ENCODE assay signal across 16 mouse cellular contexts in the genomic region with DNA sequence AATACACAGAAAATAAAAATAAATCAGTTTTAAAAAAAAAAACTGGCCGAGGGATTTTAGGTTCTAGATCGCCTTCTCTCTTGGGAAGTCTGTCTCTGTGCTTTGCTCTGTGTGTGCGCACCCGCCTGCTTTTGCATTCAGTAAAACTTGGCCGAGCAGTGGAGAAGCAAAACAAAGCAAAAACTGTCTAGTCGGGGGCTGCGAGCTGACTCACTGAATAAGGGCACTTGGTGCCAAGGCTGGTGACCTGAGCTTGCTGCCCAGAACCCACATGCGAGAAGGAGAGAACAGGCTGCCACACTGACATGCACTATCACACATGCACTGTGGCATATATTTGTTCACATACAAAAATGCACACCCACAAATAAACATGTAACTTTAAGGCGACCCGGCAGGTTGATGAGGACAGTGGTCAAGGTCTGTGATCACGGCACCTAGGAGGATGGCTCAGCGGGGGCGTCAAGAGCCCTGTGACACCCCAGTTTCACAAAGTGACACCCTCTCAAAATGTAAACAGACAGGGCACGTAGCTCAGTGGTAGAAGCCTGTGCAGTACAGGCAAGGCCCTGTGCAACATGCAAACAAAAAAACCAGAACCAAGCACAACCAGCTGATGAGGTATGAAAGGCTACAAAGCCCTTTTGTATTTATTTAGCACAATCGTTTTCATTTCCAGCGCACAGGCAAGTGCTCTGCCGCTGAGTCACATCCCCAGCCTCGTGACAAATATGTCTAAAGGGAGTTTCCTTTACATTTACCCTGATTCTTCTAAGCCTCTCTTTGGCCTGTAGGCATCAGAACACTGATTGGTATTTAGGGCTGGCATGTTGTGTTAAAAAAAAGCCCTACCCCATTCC.
A peak's percentile ranks its signal among the peaks of the same experiment; 100 is the strongest.
DNase-seq lines count a peak whose midpoint lies in the region; TF ChIP-seq lines count a peak whose summit lies in the region.
"Had no signal": no experiment of that assay in that cellular context is flagged by ENCODE, and none has a peak within 500 bp of the region (broad histone marks: within the 10 kb centered on the region; RNA-seq: fewer than 3 reads in every experiment).

No protein-coding gene starts in this region.

- H3K79me3 ChIP-seq in C2C12 (ENCODE audit: low read depth), result no peaks in the 10 kb centered on the region

- H3K36me3 ChIP-seq in C2C12 (ENCODE audit: control insufficient read depth, insufficient read depth), result no peaks in the 10 kb centered on the region
- H3K36me3 ChIP-seq: lung, embryonic 15.5 days had no signal

- no peaks in the 10 kb centered on the region for H3K79me2 ChIP-seq in C2C12 (ENCODE audit: control insufficient read depth, insufficient read depth)

- no peak overlapping the region for H3ac ChIP-seq in C2C12 (ENCODE audit: control insufficient read depth, insufficient read length, low read depth)

- H3K4me3 ChIP-seq in C2C12 (ENCODE audit: insufficient read depth, poor library complexity, severe bottlenecking), result no peak overlapping the region
- H3K4me3 ChIP-seq: hindbrain, embryonic 12.5 days; liver, embryonic 12.5 days; lung, embryonic 15.5 days; midbrain, embryonic 13.5 days had no signal

- intact Hi-C loops in heart, postnatal 10 days (cut with DNase I), result no loop called here
- intact Hi-C loops in gastrocnemius, postnatal 14 days (cut with DNase I; ENCODE audit: low total_unique reads), result no loop called here

- TF ChIP-seq CTCF in C2C12 (IDR thresholded peaks at IDR 0.05; ENCODE audit: control insufficient read depth, insufficient read depth, insufficient read length), result no peak

- DNase-seq in layer of hippocampus, adult 11-12 months (ENCODE audit: low spot score), result peak; percentile 61
- no peak for DNase-seq in layer of hippocampus, postnatal 10 days (ENCODE audit: low spot score in 2 of 2)
- DNase-seq in 3134 (ENCODE audit: extremely low read depth, insufficient read length, low spot score), result peak; percentile 68
- peak; percentile 72 for DNase-seq in fibroblast of lung, adult 2 months (ENCODE audit: low read depth)
- no peak for DNase-seq in T-cell, adult 2 months (ENCODE audit: low spot score)
- no peak for DNase-seq in heart, postnatal 10 days
- DNase-seq in gastrocnemius, postnatal 14 days, result no peak
- DNase-seq: adrenal gland, postnatal 14 days; cerebellum, adult 9-11 months; left cerebral cortex, postnatal 4 days; thymus, postnatal 36 days had no signal

- H3K27me3 ChIP-seq in C2C12 (ENCODE audit: control insufficient read depth, insufficient read depth, insufficient read length), result no peaks in the 10 kb centered on the region
- H3K27me3 ChIP-seq: liver, embryonic 12.5 days; lung, embryonic 15.5 days had no signal

TF ChIP-seq in C2C12, 6 proteins besides CTCF, POLR2A, EP300 and RAD21:
- peak; percentile 42 for TF ChIP-seq USF1 (IDR thresholded peaks at IDR 0.05; ENCODE audit: low read depth)
- no peak for TF ChIP-seq FOSL1 (IDR thresholded peaks at IDR 0.05; ENCODE audit: insufficient read depth, low read length, poor library complexity, severe bottlenecking)

Comparison
In these comparisons a context has a peak if more than half of its experiments do, and no peak if none do; other contexts are left out.
1. DNase-seq: peak in layer of hippocampus, adult 11-12 months (single experiment), 3134 (single experiment) and fibroblast of lung, adult 2 months (single experiment); none in layer of hippocampus, postnatal 10 days (0 of 2), T-cell, adult 2 months (single experiment), heart, postnatal 10 days (0 of 2) and gastrocnemius, postnatal 14 days (single experiment).